Mouse (Mus musculus) erythroblast, embryonic 14.5 days (primary cell): ENCODE data around the gene Ralgds.

Experiments
- GATA1 ChIP-seq: IDR thresholded peaks from 2 replicates; pipeline ENCODE4 v1.6.1; 2012; ENCODE audit warnings: low read length, inconsistent platforms, mixed read lengths
- TAL1 ChIP-seq: IDR thresholded peaks from 3 replicates; pipeline ENCODE4 v1.6.1; 2012; ENCODE audit warnings: low read length, inconsistent platforms, mixed read lengths

DNA sequence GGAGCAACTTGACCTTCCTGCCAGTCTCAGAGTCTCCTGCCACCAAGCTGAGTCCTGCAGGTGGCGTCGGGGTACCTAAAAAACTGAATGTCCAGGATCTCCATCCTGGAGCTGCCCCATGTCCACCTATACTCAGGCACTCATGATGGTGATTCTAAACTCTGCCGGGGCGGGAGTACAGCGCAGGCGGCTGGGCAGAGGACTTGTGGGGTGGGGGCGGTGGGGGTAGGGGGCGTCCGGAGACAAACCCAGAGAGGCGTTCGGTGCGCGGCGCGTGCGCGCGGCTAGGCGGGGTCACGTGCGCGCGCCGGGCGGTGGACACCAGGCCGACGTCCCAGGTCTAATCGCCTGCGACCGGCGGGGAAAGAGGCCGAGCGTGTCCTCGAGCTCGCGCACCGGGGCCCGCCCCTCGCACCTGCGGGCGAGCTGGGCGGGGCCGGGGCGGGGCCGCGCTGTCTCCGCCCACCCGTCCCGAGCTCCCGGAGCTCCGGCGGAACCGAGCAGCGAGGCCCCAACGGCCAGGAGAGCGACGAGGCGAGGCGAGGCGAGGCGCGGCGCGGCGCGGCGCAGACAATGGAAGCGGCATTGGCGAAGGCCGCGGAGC lies at the start of gene Ralgds:
- TF ChIP-seq GATA1 (no peak), TAL1 (no peak)
